Mouse (Mus musculus) MEL (cell line): ENCODE data around the gene Tsc22d1.

Experiments used
- CTCF ChIP-seq, 3 experiments: IDR thresholded peaks in 2 of 3; conservative IDR thresholded peaks in 1 of 3; 2 replicates each; pipeline ENCODE4 v1.5.1; 2011 to 2012; ENCODE audit warnings: low read length in 3 of 3, low read depth in 2 of 3, mild to moderate bottlenecking in 2 of 3, improper control_type of control experiment in 1 of 3, inconsistent platforms in 1 of 3, mixed read lengths in 1 of 3, moderate library complexity in 1 of 3; ENCODE audit not compliant: control insufficient read depth in 1 of 3, insufficient read depth in 1 of 3, poor library complexity in 1 of 3, severe bottlenecking in 1 of 3
- GABPA ChIP-seq: IDR thresholded peaks from 2 replicates; pipeline ENCODE4 v1.6.1; 2012; ENCODE audit warnings: low read depth, mild to moderate bottlenecking, inconsistent platforms, low read length, improper control_type of control experiment, moderate library complexity
- POLR2A ChIP-seq, 2 experiments: IDR thresholded peaks; 2 replicates each; pipeline ENCODE4 v1.6.1; 2011 to 2012; ENCODE audit warnings: low read length in 2 of 2, mild to moderate bottlenecking in 2 of 2, control low read depth in 1 of 2, improper control_type of control experiment in 1 of 2, low read depth in 1 of 2, moderate library complexity in 1 of 2; ENCODE audit not compliant: control insufficient read depth in 1 of 2, insufficient read depth in 1 of 2, poor library complexity in 1 of 2
- POLR2AphosphoS2 ChIP-seq: IDR thresholded peaks from 2 replicates; pipeline ENCODE4 v1.6.1; 2011; ENCODE audit warnings: low read length, improper control_type of control experiment
- USF1 ChIP-seq: IDR thresholded peaks from 2 replicates; pipeline ENCODE4 v1.6.1; 2014; ENCODE audit warnings: low read depth, mild to moderate bottlenecking, inconsistent platforms, low read length, improper control_type of control experiment, moderate library complexity

DNA sequence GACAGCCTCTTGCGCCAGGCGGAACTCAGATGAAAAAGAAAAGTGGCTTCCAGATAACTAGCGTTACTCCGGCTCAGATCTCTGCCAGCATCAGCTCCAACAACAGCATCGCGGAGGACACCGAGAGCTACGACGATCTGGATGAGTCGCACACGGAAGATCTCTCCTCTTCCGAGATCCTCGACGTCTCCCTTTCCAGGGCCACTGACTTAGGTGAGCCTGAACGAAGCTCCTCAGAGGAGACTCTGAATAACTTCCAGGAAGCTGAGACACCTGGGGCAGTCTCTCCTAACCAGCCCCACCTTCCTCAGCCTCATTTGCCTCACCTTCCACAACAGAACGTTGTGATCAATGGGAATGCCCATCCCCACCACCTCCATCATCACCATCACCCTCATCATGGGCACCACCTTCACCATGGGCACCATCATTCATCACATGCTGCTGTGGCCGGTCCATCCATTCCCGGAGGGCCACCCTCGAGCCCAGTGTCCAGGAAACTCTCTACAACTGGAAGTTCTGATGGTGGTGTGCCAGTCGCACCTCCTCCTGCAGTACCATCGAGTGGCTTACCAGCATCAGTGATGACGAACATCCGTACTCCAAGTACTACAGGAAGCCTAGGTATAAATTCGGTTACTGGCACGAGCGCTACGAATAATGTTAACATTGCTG lies 1.7 kb downstream of the Tsc22d1 start:
- TF ChIP-seq POLR2A (IDR thresholded peaks at IDR 0.05; ENCODE audit: control insufficient read depth in 1 of 2, insufficient read depth in 1 of 2, low read depth in 1 of 2, low read length in 2 of 2, poor library complexity in 1 of 2) (no peak), USF1 (no peak), CTCF (IDR thresholded peaks at IDR 0.05 in 2 of 3, conservative IDR thresholded peaks at IDR 0.05 in 1 of 3; ENCODE audit: control insufficient read depth in 1 of 3, insufficient read depth in 1 of 3, low read depth in 2 of 3, low read length in 3 of 3, poor library complexity in 1 of 3, severe bottlenecking in 1 of 3) (no peak), POLR2AphosphoS2 (no peak), GABPA (no peak)
